Mouse (Mus musculus) adrenal gland (tissue): ENCODE results near the gene Sept9.

Source experiments
- intact Hi-C: fragments of 180-260 bp; cut with DNase I; formaldehyde crosslinking; loops from one replicate; pipeline ENCODE4 v1.15.1; 2025

Sept9 gene

DNA sequence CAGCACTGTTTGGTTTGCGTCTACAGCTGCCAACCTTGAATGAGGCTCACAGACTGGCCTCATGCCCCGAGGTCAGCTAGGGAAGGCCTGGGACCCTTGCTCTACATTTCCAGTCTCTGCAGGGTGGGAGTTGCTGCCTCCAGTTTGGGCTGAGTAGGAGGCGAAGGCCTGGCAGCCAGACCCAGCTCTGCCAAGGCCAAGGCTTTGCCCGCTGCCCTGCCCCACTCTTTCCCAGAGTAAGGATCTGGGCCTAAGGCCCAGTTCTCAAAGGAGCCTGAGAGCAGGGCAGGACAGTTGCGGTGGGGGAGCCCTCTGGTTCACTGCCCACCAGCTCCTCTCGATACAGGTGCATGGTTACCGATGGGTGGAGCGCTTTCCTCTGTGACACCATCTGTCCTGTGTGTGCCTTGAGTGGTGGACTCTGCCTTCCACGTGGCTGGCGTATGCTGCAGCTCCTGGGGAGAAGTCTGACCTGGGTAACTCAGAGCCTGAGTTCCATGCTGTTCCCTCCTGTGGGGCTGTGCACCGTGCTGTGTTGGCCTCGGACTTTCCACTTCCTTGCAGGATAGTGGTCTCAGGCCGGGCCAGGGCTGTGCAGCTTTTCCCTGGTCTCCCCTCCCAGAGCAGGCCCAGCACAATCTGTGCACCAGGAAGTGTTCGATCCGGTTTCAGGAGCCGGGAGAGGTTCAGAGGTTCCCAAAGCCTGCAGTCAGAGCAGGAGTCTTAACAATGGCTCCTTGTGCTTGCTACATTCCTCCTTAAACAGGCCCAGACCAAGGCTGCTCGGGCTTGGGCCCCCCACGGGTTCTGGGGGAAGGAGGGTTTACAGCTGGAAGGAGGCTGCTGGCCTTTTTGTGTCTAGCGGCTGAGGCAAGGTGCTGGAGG, 85.5 kb downstream of the Sept9 start:
- intact Hi-C loops, result no loop called here

DNA sequence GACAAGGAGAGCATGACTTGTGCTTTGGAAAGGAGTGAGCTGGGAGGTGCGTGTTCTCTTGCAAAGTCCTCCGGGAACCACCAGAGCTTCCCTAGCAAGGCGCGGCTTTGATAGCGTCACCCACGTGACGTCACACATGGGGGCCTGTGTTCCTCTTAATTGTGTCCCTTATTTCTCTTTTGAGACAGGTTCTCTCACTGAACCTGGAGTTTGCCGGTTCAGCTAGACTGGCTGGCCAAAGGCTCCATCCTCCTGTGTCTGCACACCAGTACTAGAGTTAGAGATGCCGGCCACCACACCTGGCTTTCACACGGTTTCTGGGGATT, 86.1 kb downstream of the Sept9 start:
- intact Hi-C loops, result no loop called here

DNA sequence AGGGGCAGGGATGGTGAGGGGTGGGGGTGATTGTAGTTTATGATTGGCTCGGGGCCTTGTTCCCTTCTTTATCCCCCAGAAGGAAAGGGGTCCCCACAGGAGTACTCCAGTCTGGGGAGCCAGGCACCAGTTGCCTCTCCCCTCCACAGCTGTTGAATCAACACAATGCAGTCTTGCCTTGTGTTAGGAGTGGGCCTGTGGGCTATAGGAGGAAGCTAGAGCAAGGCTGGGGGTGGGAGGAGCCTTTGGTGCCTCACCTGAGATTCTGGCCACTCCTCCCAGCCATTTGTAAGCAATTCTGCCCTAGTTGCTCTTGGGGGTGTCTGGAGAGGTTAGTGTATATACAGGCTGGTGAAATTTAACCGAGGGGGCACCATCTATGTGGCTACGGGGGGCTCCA, 88.3 kb downstream of the Sept9 start:
- intact Hi-C loops, result no loop called here

DNA sequence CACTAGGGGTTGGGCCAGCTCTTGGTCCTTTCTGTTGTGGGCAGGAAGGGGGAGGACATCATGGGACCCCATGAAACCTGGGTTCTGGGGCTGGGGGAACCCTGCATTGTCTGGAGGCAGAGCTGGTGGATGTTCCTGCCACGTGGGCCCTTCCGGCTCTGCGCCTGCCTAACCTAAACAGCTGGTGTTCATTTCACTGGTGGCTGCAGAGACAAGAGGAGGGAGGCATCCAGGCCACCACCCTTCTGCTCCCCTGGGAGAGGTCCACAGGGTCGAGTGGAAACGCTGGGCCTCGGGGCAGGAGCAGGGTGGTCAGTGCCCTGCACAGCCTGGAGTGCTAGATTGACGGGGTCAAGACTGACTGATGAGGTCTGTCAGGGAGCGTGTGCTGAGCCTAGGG, 89.3 kb downstream of the Sept9 start:
- intact Hi-C loops, result no loop called here

DNA sequence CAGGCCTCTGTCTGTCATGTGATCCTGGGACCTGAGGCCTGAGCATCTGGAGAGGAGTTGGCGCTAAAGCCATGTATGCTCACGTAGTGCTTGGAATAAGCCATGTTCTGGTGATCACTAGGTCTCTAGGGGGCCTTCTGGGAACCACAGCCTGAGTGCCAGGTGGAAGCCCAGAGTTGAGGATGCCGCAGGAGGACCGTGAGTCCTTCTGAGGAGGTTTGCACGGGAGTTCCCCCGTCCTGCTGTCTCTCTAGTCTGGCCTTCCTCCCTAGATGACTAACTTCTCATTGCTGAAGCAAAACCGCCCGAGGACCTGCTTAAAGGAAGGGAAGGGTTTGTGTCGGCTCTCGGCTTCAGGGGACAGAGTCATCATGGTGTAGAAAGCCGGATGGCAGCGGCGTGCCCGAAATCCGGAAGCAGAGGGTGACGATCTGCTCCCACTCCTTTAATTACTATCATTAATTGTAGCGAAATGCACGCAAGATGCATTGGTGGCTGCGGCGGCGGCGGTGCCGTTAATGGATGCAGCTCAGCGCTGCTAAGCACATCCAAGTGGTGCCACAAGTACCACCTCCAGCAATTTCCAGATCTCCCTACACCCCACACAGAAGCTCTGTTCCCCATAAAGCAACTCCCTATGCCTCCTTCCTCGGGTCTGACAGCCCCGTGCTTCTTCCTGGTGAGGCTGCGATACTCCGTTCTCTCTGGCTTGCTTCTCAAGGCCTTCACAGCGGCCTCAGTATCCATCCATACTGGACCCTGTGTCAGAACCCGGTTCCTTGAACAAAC, 92.0 kb downstream of the Sept9 start:
- intact Hi-C loops, result no loop called here

DNA sequence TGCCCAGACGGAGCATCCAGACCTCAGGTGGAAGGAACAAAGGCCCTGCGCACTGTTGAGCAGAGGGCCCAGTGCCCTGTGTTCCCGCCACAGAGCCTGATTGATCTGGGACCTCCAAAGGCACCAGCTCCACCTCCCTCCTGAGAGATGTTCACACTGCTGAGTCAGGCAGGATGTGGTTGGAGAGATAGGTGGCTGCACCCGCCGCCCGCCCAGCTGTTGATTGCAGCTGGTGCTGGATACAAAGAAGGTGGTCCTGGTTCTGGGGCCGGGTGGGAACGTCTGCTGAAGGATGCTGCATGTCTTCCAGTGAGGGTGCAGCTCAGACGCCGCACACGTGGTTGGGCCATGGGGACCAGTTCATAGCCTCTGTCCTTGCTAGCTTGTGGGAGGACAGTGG, 93.0 kb downstream of the Sept9 start:
- intact Hi-C loops, result no loop called here

DNA sequence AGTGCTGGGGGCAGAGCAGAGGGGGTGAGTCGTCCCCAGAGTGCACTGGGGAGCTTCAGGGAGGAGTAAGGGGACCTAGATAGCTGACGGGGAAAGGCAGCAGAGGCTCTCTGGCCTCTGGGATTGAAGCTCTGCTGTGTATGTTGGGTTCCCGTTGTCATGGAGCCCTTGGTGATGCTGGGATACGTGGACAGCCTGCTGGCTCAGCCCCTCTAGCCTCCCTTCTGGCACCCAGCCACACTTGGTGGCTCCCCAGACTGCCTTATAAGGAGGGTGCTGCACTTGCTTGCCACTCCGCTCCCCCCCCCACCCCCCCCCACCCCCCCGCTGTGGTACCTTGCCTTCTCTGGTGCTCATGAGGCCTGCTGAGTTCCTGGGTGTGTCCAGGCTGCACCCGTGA, 95.8 kb downstream of the Sept9 start:
- intact Hi-C loops, result no loop called here

DNA sequence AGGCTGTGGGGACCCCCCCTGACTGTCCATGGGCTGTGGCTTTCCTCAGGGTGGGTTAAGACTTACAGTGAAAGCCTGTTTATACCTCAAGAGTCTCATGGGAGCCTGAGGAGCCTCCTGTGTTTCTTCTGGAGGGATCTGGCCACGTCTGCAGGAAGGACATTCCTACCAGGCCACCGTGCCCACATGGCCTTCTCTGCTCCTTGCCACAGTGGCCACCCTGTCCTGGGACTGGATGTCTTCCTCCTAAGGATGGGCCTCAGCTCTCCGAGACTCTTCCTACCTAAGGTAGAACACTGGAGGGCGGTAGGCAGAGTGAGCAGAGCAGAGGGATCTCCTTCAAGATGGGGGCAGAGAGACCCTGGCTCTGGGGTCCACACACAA, 96.6 kb downstream of the Sept9 start:
- intact Hi-C loops, result no loop called here

- intact Hi-C loops, result no loop called here
These were observed 97.2 kb downstream of the Sept9 start for GRCm38 (mm10) chr11:117296500-117297189.

DNA sequence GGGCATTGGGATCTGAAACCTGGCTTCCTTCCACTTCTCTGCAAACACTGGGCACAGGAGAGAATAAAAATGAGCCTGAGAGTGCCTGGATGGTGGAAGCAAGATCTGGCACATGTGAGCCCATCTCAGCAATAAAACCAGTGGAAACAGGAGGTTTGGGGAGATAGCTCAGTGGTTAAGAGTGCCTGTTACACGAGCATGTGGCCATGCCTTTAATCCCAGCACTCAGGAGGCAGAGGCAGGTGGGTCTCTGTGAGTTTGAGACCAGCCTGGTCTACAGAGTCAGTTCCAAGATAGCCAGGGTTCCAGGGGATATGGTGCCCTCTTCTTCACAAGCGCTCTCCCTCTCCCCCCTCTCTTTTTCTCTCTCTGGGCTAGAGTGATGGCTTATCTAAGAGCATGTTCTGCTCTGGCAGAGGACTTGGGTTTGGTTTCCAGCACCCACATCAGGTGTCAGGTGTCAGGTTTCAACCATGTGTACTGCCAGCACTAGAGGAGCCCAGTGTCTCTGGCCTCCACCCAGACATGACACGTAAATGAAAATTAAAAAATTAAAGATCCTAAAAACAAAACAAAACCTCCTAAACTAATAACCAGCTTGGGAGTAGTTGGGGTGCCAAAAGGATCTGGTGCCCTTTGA, 97.8 kb downstream of the Sept9 start:
- intact Hi-C loops, result no loop called here

DNA sequence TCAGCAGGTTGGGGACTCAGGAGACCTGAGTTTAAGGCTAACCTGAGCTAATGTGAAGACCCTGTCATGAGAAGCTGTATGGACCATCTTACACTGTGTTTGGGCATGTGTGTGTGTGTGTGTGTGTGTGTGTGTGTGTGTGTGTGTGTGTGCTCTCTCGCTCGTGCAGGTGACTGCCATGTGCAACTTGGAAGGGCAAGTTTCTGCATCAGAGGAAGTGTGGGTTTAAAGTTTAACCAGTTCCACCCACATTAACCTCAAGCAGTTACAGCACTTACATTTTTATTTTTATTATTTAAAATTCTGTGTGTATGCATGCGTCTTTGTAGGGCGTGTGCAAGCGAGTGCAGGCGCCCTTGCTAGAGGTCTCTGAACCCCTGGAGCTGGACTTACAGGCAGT, 100.3 kb downstream of the Sept9 start:
- intact Hi-C loops, result no loop called here

GRCm38 (mm10) chr11:117300809-117301208, 101.3 kb downstream of the Sept9 start:
- intact Hi-C loops, result no loop called here

- intact Hi-C loops, result no loop called here
These were observed 102.3 kb downstream of the Sept9 start for GRCm38 (mm10) chr11:117301716-117302115.

DNA sequence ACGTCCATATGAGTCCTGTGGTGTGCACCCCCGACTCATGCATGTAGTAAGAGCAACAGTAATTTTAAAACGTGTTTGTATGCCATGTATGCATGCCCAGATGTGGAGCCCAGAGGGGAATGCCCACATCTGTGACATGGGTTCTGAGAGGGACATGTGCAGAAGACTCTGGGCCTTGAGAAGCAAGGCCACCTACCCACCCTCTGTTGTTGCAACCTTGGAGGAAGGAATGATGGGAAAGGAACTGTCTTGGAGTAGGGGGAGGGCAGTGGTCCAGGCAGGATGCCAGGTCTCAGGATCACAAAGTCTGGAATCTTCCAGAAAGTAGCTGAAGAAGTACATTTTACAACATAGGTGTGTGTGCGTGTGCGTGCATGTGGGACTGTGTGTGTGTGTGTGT, 102.9 kb downstream of the Sept9 start:
- intact Hi-C loops, result no loop called here

- intact Hi-C loops, result no loop called here
These were observed 106.2 kb downstream of the Sept9 start for GRCm38 (mm10) chr11:117305509-117306188.

GRCm38 (mm10) chr11:117306311-117307088, 107.0 kb downstream of the Sept9 start:
- intact Hi-C loops, result no loop called here

- intact Hi-C loops, result no loop called here
These were observed 108.7 kb downstream of the Sept9 start for GRCm38 (mm10) chr11:117307895-117308786.

GRCm38 (mm10) chr11:117309108-117309917, 109.9 kb downstream of the Sept9 start:
- intact Hi-C loops, result no loop called here
